Mouse (Mus musculus) monocyte, adult 5-6 weeks (primary cell): ENCODE measurements around the gene Ptger1. TPM values are rescaled to one million over a fixed set of nuclear protein-coding genes. Genes with fewer than 3 reads are reported as not detected.

ENCODE experiments used
- ATAC-seq: fragments of 153-309, 156-312 bp; replicated peaks from 2 replicates; pipeline ENCODE4 v1.8.0; 2017; ENCODE audit warnings: mild to moderate bottlenecking; ENCODE audit not compliant: low TSS enrichment, insufficient number of reproducible peaks, severe bottlenecking, poor library complexity, low FRiP score
- total RNA-seq: library from RNA; stranded (forward); fragments of 200-1000, 200-491, 200-594 nt; gene quantifications from 3 replicates; pipeline ENCODE4 v1.2.3, GENCODE M21; 2017

The Ptger1 gene
- total RNA-seq, 1 experiment from 2014 or later: 7.5 TPM

DNA sequence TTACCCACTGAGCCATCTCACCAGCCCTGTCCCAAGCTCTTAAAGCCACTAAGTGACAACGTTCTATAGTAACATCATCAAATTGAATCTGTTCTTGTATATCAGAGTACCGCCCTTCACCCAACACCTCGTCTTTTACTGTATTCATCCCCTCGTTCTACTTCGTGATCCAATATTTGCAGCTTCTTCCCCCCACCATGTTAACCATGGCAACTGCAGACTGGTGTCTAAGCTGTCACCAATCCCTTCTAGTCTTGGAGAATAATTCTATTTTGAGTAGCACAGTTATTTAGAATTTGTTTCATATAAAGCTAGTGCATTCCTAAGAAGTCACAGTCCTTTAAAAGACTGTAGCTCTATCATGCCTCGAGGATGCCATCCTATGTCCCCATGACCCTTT is 22.8 kb downstream of the Ptger1 start:
- ATAC-seq: no peak

DNA sequence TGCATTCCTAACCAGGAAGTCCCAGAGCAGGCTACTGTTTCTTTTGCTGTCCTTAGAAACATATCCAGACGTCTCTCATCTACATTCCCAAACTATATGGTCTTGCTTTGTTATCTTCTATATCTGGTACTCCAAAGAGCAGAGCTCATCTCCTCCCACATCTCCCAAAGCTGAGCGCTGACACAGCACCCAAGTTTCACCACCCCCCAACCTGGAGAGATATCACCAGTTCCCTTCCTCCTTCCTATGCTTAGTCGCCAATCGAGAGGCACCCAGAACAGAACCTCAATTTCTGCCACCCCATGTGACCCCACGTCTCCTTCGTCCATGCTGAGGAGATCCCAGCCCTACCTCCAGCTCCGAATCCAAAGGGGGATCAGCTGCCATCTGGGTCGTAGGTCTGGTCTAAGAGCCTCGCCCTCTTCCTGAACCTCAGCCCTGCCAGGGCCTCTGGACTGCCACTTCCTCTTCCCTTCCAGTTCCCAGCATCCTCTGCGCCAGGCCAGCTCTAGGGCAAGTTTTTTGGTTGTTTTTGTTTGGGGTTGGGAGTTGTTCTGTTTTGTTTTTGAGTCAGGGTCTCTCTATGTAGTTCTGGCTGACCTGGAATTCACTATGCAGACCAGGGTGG is 27.2 kb downstream of the Ptger1 start:
- ATAC-seq: peak; percentile 73

DNA sequence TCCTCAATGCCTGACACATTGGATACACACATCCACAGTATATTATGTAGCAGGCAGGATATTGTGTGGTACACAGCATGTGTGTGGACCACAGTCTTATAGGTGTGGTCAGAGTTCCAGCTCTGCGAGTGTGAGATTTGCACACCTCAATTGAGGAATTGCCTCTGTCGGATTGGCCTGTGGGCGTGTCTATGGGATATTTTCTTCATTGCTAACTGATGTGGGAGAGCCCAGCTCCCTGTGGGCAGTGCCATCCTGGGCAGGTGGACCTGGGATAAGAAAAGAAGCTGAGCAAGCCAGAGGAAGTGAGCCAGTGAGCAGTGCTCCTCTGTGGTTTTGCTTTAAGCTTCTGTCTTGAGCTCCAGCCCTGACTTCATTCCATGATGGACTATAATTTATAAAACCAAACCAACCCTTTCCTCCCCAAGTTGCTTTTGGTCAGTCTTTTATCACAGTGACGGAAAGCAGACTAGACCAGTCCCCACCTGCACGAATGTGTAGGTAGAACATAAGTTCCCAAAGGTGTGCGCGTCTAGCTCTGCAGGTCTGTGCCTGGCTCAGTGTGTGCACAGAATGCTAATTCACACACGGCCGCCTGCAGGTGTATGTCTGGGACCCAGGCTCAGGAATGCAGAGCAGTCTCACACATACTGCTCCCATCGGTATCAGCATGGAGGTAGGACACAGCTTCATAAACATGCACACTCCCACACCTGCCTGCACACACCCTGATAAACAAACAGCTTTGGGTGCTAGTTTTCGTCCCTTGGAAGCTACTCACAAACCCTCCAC is 28.1 kb downstream of the Ptger1 start:
- ATAC-seq: no peak

DNA sequence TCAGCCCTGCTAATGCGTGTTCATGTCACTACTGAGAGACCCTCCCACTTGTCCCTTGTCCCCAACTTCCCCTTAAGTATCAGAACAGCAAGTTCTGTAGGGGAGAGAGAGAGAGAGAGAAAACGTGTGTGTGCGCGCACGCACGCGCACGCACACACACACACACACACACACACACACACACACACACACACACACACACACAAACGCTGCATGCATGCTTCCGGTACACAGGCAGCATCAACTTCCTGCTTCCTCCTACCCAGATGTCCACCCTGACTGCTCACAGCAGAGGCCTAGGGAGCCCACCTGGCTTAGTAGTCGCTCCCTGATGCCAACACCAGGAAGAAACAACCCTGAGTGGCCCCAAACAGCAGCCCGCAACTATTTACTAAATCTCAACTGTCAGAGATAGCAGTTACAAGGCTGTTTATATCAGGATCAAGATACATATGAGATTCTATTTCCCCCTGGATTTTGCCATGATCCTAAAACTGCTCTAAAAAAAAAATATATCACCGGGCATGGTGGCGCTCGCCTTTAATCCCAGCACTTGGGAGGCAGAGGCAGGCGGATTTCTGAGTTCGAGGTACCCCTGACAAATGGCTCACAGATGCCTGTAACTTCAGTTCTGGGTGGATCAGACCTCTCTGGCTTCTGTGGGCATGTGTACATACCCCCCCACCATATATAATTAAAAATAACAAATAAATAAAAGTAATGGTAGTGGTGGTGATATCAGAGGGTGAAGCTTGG is 29.1 kb downstream of the Ptger1 start:
- no peak for ATAC-seq

DNA sequence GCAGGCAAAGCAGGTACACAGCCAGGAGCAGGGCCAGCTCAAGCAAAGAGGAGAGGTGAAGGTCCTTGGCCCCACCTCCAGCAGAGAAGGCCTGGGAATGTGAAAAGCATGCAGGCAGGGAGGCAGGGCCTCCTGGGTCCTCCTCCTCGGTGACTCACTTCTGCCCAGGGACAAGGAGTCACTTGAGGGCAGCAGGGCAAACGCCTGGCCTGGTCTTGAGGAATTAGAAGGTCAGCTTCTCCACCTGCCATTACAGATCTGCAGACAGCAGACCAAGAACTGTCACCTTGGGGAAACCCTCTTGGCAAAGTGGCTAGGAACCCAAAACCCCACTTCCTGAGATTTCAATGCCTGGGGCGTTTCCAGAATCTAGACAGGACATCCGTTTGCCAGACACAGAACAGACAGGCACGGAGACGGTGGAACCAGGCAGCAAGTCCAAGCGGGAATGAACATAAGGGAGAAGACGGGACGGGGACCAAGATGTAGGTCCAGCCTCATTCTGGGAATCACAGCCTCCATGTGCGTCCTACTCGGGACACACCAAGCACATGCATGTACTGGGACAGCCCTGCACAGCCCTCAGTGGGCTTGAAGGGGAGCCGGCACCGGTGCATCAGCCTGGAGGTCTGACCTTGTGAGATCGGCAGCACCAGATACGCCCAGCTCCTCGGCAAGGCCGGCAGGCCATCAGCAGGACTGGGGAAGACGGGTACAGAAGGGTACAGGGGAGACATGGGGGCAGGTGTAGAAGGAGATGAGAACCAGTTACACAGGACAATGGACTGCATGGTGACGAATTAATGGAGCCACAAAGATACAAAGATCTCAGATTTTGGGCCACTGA is 31.1 kb downstream of the Ptger1 start:
- ATAC-seq: no peak

DNA sequence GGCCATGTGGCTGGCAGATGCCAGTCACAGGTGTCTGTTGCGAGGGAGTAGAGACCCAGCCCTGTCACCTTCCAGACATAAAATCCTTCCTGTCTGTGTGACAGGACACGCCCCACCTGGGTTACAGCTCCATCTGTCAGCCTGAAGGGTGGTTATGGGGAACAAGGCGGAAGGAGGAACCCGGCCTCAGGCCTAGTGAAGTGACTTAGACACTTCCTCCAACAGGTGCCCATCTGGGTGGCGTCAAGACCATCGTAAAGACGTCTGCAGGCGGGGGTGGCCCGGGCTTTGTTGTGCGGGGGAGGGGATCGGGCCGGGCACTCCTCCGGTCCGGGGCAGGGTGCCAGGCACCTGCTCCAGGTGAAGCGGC is 31.8 kb downstream of the Ptger1 start:
- peak; percentile 67 for ATAC-seq

DNA sequence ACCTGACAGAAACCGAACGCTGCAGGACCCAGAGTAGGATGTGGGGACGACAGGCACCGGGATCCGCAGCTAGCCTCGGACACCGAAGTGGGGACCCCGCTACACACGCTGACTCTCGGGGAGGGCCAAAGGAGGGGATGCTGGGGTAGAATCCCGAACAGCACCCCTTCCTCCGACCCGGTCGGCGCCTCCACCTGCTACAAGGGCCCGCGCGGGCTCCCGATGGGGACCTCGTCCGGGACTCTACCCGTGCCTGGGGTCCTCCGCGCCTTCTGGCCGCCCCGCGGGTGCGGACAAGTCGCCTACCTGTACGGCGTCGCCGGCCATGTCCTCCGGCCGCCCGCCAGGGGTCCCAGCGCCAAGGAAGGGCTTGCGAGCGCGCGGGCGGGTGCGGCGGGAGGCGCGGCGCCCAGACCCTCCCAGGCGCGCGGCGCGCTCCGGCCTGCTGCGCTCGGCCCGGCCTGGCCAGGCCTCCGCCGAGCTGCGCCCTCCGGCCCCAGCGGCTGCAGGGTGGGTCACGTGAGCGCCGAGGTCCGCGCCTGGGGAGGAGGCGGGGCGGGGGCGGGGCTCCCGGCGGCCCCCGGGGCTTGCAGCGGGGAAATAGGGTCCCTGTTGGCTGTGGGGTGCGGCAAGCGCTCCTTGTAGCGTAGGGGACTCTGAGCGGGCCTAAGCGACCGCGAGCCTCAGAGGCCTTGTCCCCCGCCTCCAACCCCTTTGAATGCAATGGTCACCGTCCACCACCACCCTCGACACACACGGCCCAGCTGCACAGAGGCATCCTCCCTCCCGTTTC is 32.4 kb downstream of the Ptger1 start, which contains the start of gene Pkn1:
Pkn1 (minus strand) TSS at position 519 of the 793 bp plus-strand sequence.
- ATAC-seq: no peak

DNA sequence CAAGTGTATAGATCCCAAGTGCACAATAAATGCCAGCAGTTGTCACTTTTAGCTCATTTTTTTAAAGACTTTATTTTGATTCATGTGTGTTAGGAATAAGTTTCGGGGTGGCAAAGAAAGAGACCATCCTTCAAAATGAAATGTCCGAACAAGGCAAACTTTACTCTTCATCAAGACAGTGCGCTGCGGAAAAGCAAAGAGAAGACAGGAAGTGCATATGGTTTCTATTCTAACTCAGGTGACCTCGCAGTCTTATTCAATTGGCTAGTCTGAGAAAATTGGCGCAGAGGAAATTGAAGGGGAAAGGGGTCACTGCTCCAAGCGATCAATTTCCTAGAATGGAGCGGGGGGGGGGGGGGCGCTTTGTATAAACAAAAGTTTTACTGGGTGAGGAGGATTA is 33.1 kb downstream of the Ptger1 start:
- ATAC-seq: no peak

DNA sequence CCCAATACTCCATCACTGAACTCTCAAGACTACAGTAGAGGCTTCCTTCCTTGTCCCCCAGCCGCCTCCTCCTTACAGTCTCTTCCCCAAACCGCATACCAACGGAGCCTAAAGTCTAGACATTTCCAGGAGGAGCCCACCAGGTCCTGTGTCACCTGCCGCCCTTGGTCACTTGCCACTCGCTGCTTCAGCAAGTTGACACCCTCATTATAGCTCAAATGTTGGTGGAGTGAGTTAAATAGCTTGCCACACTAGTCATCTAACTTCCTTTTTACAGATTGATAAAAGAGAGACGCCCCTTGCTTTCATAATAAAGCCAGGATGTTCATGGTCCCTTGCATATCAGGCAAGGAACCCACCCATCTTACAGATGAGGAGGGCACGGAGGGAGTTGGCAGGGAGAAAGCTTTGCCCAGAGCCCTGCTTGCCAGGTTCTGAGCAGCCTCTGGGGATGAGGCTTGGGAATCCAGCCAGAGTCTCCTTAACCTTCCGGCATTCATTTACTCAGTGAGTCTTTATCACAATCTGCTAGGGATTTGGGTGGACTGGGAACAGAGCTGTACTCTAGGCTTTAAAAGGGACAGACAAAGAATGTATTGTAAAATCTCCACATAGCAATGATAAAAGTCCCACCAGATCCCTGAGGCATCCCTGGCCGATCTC is 34.1 kb downstream of the Ptger1 start:
- ATAC-seq: no peak

DNA sequence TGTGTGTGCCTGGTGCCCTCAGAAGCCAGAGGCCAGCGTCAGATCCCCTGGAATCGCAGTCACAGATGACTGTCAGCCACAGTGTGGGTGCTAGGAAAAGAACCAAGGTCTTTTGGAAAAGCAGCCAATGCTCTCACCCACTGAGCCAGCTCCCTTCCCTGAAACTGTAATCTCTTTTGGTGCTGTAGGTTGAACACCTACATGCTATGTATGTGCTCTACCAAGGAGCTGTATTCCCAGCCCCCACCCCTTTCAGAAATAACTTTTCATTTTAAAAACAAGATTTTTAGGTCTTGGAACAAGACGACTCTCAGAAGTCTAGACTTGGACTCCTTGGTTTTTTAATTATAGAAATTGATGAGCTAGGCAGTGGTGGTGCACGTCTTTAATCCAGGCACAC is 36.9 kb downstream of the Ptger1 start:
- ATAC-seq: no peak

DNA sequence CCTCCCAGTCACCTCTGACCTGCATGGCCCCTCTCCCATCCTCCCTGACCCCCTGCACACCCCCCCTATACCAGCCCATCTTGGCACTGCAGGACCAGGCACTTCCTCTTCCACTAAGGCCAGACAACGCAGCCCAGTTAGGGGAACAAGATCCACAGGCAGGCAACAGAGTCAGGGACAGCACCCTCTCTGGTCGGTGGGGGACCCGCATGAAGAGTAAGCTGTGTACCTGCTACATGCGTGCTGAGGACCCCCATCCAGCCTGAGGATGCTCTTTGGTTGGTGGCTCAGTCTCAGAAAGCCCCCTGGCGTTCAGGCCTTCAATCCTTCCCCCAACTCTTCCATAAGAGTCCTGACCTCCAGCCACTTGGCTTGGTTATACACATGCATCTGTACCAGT is 39.9 kb downstream of the Ptger1 start:
- ATAC-seq: no peak

DNA sequence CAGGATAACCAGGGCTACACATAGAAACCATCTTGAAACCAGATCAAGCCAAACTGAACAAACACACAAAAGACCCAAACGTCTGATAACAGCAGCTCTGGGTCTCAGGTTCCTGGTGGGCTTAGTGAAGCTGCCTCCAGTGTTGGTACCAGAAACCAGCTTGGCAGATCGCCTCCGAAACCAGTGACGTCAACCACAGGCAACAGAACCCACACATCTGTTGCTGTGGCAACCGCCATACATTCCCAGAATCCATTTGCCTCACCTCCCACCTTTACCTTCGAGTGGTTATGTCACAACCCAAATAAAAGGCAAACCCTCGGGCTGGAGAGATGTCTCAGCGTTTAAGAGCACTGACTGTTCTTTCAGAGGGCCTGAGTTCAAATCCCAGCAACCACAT is 41.1 kb downstream of the Ptger1 start:
- ATAC-seq: no peak

DNA sequence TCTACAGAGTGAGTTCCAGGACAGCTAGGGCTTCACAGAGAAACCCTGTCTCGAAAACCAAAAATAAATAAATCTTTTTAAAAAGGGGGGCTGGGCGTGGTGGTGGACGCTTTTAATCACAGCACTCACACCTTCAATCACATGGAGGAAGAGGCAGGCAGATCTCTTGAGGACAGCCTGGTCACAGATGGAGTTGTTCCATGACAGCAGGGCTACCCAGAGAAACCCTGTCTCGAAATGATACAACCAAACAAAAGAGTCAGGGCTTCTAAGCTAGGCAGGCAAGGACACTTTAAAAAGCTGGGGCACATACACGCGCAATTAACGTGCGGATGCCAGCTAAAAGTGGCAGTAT is 48.2 kb downstream of the Ptger1 start:
- ATAC-seq: no peak

DNA sequence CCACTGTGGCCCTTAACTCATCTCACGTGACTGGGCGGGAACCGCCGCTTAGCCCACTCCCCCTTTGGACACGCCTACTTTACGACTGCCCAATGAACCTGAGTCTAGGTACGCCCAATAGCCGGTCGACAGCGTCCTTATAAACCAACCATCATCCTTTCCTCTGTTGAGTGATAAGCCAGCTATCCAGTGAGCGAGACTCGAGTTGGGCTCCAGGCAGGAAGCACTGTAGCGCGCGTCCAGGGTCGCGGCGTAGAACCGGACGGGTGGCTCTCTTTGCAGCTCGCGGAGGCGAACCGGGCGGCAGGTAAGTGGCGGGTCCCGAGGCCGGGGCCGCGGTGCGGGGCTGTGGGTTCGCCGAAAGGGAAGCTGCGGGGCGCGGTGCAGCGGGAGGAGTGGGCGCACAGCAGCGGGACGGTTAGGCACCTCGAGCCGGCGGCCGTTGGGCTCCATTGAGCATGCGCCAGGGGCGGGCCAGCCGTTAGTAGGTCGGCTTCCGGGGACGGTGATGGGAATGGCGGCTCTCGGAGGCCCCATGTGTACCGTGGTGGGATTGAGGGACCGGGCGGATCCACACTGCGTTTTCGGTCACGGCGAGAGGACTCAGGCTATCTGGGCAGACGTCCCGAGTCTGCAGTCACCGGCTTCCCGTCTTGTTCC is 48.7 kb downstream of the Ptger1 start, which contains the start of gene Ddx39:
Ddx39 (plus strand) TSS at position 147 of the 660 bp plus-strand sequence.
- peak; percentile 93 for ATAC-seq

DNA sequence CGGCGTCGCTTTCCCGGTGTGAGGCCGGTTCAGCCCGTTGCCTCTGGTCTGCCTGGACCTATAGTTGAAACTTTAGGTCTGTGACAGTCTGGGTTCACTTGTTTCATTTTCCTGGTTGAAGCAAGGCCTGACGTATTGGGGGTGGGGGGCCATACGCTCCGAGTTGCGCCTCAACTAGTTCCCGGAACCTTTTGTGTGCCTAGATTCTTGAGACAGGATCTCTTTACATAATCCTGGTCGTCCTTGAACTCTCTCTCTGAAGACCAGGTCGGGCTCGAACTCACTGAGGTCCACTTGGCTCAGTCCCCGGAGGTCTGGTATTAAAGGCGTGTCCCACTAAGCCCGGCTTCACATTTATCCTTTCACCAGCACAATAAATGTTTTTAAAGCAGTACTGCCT is 49.3 kb downstream of the Ptger1 start:
- no peak for ATAC-seq

DNA sequence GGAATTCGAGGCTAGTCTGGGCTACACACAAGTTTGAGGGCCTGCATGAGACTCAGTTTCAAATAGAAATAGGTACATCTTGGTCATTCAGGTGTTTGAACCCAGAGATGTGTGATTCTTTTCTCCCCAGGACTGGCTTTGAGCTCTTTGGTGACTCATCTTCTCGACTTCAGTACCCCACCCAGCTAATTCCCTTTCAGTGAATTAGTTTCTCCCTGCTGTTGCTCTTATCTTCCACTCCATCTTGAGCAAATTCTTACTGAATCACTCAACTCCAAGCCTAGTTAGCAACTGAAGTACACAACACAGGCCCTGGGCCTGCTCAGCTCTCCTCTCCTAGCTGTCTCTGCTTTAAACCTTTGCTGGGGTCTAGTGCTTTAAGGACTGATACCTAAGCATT is 50.1 kb downstream of the Ptger1 start:
- ATAC-seq: no peak

DNA sequence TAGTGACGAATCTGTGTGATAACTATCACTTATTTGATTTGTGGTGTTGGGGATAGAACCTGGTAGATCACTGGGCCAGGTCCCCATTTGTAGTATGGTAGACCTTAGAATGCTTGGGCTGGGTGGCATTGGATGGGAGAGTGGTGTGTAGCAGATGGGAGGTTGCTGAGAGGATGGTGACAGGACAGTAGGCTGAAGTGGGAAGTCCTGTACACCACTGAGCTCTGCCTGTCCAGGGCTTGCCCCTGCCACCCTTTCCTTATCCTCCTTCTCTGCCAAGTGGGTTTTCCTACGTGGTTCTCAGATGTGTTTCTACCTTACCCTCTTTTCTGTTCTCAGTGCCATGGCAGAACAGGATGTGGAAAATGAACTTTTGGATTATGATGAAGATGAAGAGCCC is 52.6 kb downstream of the Ptger1 start:
- no peak for ATAC-seq
